Mouse (Mus musculus): ENCODE data around the gene Tmem14c. TPM values are rescaled to one million over a fixed set of nuclear protein-coding genes. Genes with fewer than 3 reads are reported as not detected.
"Not testable (repeated sequence)": the region's sequence is repeated elsewhere in the genome, so short reads cannot be mapped to it uniquely, and the experiment has no call there.

The Tmem14c gene
- polyA plus RNA-seq, 1 experiment = 79.0 TPM

GRCm38 (mm10) chr13:40994487-40995263 lies 21.4 kb upstream of the Tmem14c start:
- H3K36me3 ChIP-seq (ENCODE audit: control insufficient read depth, insufficient read depth, low read length) = no peaks in the 10 kb centered on the region
- TF ChIP-seq CTCF (IDR thresholded peaks at IDR 0.05; ENCODE audit: extremely low read depth, insufficient read length, insufficient replicate concordance, low read depth, low read length) = no peak
- no peak for TF ChIP-seq POLR2A (IDR thresholded peaks at IDR 0.05; ENCODE audit: low read depth, low read length)
- 4% methylated on average over 8 of the region's 8 CpGs for WGBS
- no peaks in the 10 kb centered on the region for H3K27me3 ChIP-seq (ENCODE audit: control insufficient read depth, insufficient read depth, low read length)
- H3K4me3 ChIP-seq (ENCODE audit: low read depth, low read length) = no peak overlapping the region
- no peak overlapping the region for H3K27ac ChIP-seq (ENCODE audit: insufficient read depth, low read depth, low read length)
- no peaks in the 10 kb centered on the region for H3K4me1 ChIP-seq (ENCODE audit: control insufficient read depth, insufficient read depth, insufficient read length, low read length)

DNA sequence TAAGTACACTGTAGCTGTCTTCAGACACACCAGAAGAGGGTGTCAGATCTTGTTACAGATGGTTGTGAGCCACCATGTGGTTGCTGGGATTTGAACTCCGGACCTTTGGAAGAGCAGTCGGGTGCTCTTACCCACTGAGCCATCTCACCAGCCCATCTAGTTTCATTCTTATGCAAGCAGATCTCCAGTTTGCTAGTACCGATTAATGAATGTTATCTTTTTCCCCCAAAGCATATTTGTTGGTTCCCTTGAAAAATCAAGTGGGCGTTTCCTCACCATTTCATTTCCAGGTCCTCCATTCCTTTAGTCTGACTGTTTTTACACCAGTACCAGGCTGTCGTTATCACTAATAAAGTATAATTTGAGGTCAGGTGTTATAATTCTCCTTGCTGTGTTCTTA lies 17.6 kb upstream of the Tmem14c start:
- H3K27ac ChIP-seq (ENCODE audit: insufficient read depth, low read depth, low read length) = not testable (repeated sequence)

DNA sequence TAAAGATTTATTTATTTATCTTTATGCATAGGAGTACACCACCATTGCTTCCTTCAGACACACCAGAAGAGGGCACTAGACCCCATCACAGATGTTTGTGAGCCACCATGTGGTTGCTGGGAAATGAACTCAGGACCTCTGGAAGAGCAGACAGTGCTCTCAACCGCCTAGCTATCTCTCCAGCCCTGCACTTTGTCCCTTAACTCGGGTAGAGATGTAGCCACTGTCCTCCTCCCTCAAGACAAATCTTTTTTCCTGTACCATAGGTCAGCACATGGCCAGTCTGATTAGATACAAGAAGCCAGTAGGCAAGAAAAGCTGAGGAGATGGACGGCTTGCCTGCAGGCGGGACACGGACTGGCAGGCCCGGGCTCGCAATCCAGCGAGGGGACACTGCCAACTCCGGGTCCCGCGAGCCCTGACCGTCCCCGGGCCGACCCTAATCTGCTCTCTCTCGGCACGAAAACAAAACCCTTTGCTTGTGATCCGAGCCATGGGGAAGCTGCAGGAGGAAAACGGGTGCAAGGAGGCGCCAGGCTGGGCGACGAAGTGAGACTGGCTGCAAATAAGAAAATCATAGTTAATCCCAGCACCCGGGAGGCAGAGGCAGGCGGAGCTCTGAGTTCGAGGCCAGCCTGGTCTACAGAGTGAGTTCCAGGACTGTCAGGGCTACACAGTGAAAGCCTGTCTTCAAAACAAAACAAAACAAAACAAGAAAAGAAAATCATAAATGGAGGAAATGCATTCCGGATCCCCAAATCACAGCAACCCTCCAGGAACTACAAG lies 15.8 kb upstream of the Tmem14c start:
- Histone ChIP-seq H3K4me3 (ENCODE audit: low read depth, low read length) (peak overlapping the region; percentile 75), H3K27me3 (ENCODE audit: control insufficient read depth, insufficient read depth, low read length) (no peaks in the 10 kb centered on the region), H3K27ac (ENCODE audit: insufficient read depth, low read depth, low read length) (peak overlapping the region; percentile 100), H3K4me1 (ENCODE audit: control insufficient read depth, insufficient read depth, insufficient read length, low read length) (peaks cover 2% of the 10 kb centered on the region; the same call in 1 of the 2 replicates), H3K36me3 (ENCODE audit: control insufficient read depth, insufficient read depth, low read length) (peaks cover 5% of the 10 kb centered on the region)
- no peak for TF ChIP-seq POLR2A (IDR thresholded peaks at IDR 0.05; ENCODE audit: low read depth, low read length)
- TF ChIP-seq CTCF (IDR thresholded peaks at IDR 0.05; ENCODE audit: extremely low read depth, insufficient read length, insufficient replicate concordance, low read depth, low read length) = peak; percentile 18; the same call in 1 of the 2 replicates
- WGBS = under 1% methylated on average over 25 of the region's 25 CpGs

More for the DNA sequence above, 17.6 kb upstream of the Tmem14c start:
- not testable (repeated sequence) for H3K4me3 ChIP-seq (ENCODE audit: low read depth, low read length); H3K4me1 ChIP-seq (ENCODE audit: control insufficient read depth, insufficient read depth, insufficient read length, low read length); H3K27me3 ChIP-seq (ENCODE audit: control insufficient read depth, insufficient read depth, low read length); H3K36me3 ChIP-seq (ENCODE audit: control insufficient read depth, insufficient read depth, low read length)
- 85% methylated on average over 5 of the region's 5 CpGs for WGBS

DNA sequence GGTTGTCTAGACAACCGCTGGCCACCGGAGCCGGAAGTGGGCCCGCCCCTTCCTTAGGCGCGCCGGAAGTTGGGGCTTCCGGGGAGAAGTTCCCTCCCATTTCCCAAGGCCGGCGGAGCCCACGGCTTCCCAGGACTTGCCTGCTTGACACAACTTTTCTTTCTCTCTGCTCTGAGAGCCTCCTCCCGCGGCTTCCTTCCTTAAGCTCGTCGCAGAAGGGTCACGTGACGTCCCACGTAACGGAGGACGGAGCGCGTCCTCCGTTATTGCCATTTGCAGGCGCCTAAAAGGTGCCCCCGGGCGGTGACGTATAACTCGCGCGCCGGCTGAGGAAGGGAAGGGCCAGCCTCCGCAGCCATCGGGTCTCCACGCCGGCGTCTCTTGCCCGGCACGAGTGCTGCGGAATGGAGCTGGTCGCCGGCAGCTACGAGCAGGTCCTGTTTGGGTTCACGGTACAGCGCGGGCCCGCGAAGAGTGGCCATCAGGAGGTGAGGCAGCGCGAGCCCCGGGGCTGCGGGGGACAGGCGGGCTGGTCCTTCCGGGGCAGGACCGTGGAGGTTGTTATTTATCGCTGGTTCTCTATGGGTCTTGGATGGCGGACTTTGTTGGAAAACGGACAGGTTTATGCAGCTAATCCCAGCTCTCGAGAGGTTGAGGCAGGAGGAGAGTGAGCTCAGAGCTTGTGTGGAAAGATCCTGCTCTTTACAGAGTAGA lies 15.0 kb upstream of the Tmem14c start, which contains the start of gene Pak1ip1:
Gene Pak1ip1 (plus strand): TSS at position 98 of the 714 bp plus-strand sequence.
- peaks cover 10% of the 10 kb centered on the region for H3K36me3 ChIP-seq (ENCODE audit: control insufficient read depth, insufficient read depth, low read length)
- H3K4me1 ChIP-seq (ENCODE audit: control insufficient read depth, insufficient read depth, insufficient read length, low read length) = peaks cover 6% of the 10 kb centered on the region; the same call in 1 of the 2 replicates
- H3K4me3 ChIP-seq (ENCODE audit: low read depth, low read length) = peak within 1 kb of the TSS; percentile 75
- no peak for TF ChIP-seq CTCF (IDR thresholded peaks at IDR 0.05; ENCODE audit: extremely low read depth, insufficient read length, insufficient replicate concordance, low read depth, low read length)
- TF ChIP-seq POLR2A (IDR thresholded peaks at IDR 0.05; ENCODE audit: low read depth, low read length) = no peak
- WGBS = under 1% methylated on average over 58 of the region's 58 CpGs
- H3K27me3 ChIP-seq (ENCODE audit: control insufficient read depth, insufficient read depth, low read length) = no peaks in the 10 kb centered on the region
- peak within 1 kb of the TSS; percentile 100 for H3K27ac ChIP-seq (ENCODE audit: insufficient read depth, low read depth, low read length)

DNA sequence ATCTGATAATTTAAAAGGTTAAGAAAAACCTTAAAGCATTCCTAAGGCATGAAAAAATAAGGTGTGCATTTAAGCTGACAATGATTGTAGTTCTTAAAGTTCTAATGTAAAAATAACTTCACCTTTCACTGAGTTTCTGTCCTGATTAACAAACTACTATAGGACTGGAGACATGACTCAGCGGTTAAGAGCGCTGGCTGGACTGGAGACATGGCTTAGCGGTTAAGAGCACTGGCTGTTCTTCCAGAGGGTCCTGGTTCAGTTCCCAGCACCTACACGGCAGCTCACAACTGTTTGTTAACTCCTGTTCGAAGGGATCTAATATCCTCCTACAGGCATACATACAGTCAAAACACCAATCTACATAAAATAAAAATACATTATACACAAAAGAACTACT lies 14.1 kb upstream of the Tmem14c start:
- H3K4me1 ChIP-seq (ENCODE audit: control insufficient read depth, insufficient read depth, insufficient read length, low read length) = peaks cover 9% of the 10 kb centered on the region; the same call in 1 of the 2 replicates
- H3K27me3 ChIP-seq (ENCODE audit: control insufficient read depth, insufficient read depth, low read length) = no peaks in the 10 kb centered on the region
- 79% methylated on average over 5 of the region's 5 CpGs for WGBS
- H3K36me3 ChIP-seq (ENCODE audit: control insufficient read depth, insufficient read depth, low read length) = peaks cover 10% of the 10 kb centered on the region
- H3K4me3 ChIP-seq (ENCODE audit: low read depth, low read length) = no peak overlapping the region; the same call in 1 of the 2 replicates
- TF ChIP-seq CTCF (IDR thresholded peaks at IDR 0.05; ENCODE audit: extremely low read depth, insufficient read length, insufficient replicate concordance, low read depth, low read length) = no peak
- TF ChIP-seq POLR2A (IDR thresholded peaks at IDR 0.05; ENCODE audit: low read depth, low read length) = no peak
- H3K27ac ChIP-seq (ENCODE audit: insufficient read depth, low read depth, low read length) = no peak overlapping the region

GRCm38 (mm10) chr13:41006244-41006643 lies 9.8 kb upstream of the Tmem14c start:
- H3K4me3 ChIP-seq (ENCODE audit: low read depth, low read length) = no peak overlapping the region
- peaks cover 46% of the 10 kb centered on the region for H3K36me3 ChIP-seq (ENCODE audit: control insufficient read depth, insufficient read depth, low read length)
- TF ChIP-seq CTCF (IDR thresholded peaks at IDR 0.05; ENCODE audit: extremely low read depth, insufficient read length, insufficient replicate concordance, low read depth, low read length) = no peak
- TF ChIP-seq POLR2A (IDR thresholded peaks at IDR 0.05; ENCODE audit: low read depth, low read length) = no peak
- peaks cover 10% of the 10 kb centered on the region; the same call in 1 of the 2 replicates for H3K4me1 ChIP-seq (ENCODE audit: control insufficient read depth, insufficient read depth, insufficient read length, low read length)
- 36% methylated on average over 4 of the region's 4 CpGs for WGBS
- 0 out of 2 replicates have a peak overlapping the region, but pooled peaks have one; percentile 13 for H3K27ac ChIP-seq (ENCODE audit: insufficient read depth, low read depth, low read length)
- H3K27me3 ChIP-seq (ENCODE audit: control insufficient read depth, insufficient read depth, low read length) = no peaks in the 10 kb centered on the region

All from small intestine, adult 2 months (tissue).